Mouse (Mus musculus) lung, adult 2 months (tissue): ENCODE measurements around the gene Fhdc1.

Source experiments
- CTCF ChIP-seq: fragments of 200-500 bp; IDR thresholded peaks from 2 replicates; pipeline ENCODE4 v1.5.1; 2011; ENCODE audit warnings: mild to moderate bottlenecking, low read length, control low read depth; ENCODE audit not compliant: insufficient read depth
- POLR2A ChIP-seq: fragments of 200-500 bp; IDR thresholded peaks from 2 replicates; pipeline ENCODE4 v1.6.1; 2011; ENCODE audit warnings: low read depth, mild to moderate bottlenecking, control low read depth, low read length, borderline replicate concordance; ENCODE audit errors: extremely low read depth

- TF ChIP-seq CTCF (no peak), POLR2A (no peak)
These were observed 1.3 kb downstream of the Fhdc1 start for GRCm38 (mm10) chr3:84478896-84479292.
